Comparison of ENCODE assay signal across 29 mouse cellular contexts in the genomic region with DNA sequence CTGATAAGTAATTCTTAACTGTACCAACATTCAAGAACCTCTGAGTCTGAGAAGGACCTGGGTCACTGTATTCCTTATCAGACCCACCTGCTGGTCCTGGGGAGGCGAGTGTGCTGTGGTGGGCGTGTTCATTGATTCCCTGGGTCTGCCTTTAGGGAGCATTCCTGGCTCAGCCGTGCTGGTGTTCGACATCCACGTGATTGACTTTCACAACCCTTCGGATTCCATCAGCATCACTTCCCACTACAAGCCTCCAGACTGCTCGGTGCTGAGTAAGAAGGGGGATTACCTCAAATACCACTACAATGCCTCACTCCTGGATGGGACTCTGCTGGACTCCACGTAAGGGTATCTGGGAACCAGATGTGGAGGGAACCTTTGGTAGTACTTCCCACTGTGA. TPM values are rescaled to one million over a fixed set of nuclear protein-coding genes. Genes with fewer than 3 reads are reported as not detected.
A peak's percentile ranks its signal among the peaks of the same experiment; 100 is the strongest.
DNase-seq lines count a peak whose midpoint lies in the region; ATAC-seq and TF ChIP-seq lines count a peak whose summit lies in the region.
"Had no signal": no experiment of that assay in that cellular context is flagged by ENCODE, and none has a peak within 500 bp of the region (broad histone marks: within the 10 kb centered on the region; RNA-seq: fewer than 3 reads in every experiment).

No protein-coding gene starts in this region.

- no peak overlapping the region for H3K4me3 ChIP-seq in heart, embryonic 10.5 days
- H3K4me3 ChIP-seq in liver, embryonic 15.5 days (replicated peaks) = no peak overlapping the region
- H3K4me3 ChIP-seq in stomach, postnatal 0 days (ENCODE audit: low read depth, low read length) = no peak overlapping the region
- H3K4me3 ChIP-seq: embryonic facial prominence, embryonic 15.5 days; forebrain, embryonic 10.5 days; hindbrain, embryonic 12.5 days; megakaryocyte, embryonic 14.5 days; midbrain, embryonic 15.5 days; myocyte; neural tube, embryonic 15.5 days had no signal

- H3K36me3 ChIP-seq in heart, embryonic 10.5 days = peaks cover 29% of the 10 kb centered on the region
- H3K36me3 ChIP-seq in liver, embryonic 15.5 days (replicated peaks) = no peaks in the 10 kb centered on the region
- H3K36me3 ChIP-seq in stomach, postnatal 0 days (ENCODE audit: control insufficient read depth, insufficient read depth, low read length) = no peaks in the 10 kb centered on the region; the same call in 1 of the 2 replicates
- H3K36me3 ChIP-seq: hindbrain, embryonic 12.5 days; midbrain, embryonic 15.5 days; neural tube, embryonic 15.5 days had no signal

- 0 out of 2 replicates have a peak, but pooled peaks have one; percentile 54 for ATAC-seq in liver, embryonic 15.5 days (ENCODE audit: insufficient read depth)
- no peak; the same call in 1 of the 2 replicates for ATAC-seq in stomach, postnatal 0 days (ENCODE audit: low FRiP score, low TSS enrichment)
- ATAC-seq: activated CD4-positive, CD25-positive, alpha-beta regulatory T cell, adult 4 months; CD4-positive, CD25-positive, alpha-beta regulatory T cell, adult 4 months; forebrain, postnatal 0 days; midbrain, embryonic 15.5 days had no signal

- no peaks in the 10 kb centered on the region for H3K9me3 ChIP-seq in heart, embryonic 10.5 days
- H3K9me3 ChIP-seq in liver, embryonic 15.5 days (replicated peaks) = no peaks in the 10 kb centered on the region
- H3K9me3 ChIP-seq in stomach, postnatal 0 days (ENCODE audit: control insufficient read depth, low read length) = no peaks in the 10 kb centered on the region
- H3K9me3 ChIP-seq: embryonic facial prominence, embryonic 15.5 days; forebrain, embryonic 10.5 days; hindbrain, embryonic 12.5 days; megakaryocyte, embryonic 14.5 days; midbrain, embryonic 15.5 days; neural tube, embryonic 15.5 days had no signal

- no peaks in the 10 kb centered on the region for H3K27me3 ChIP-seq in heart, embryonic 10.5 days (ENCODE audit: insufficient read depth, poor library complexity, severe bottlenecking)
- no peaks in the 10 kb centered on the region for H3K27me3 ChIP-seq in liver, embryonic 15.5 days
- H3K27me3 ChIP-seq in stomach, postnatal 0 days (ENCODE audit: control insufficient read depth, insufficient read depth, low read length) = no peaks in the 10 kb centered on the region
- H3K27me3 ChIP-seq: embryonic facial prominence, embryonic 15.5 days; hindbrain, embryonic 12.5 days; megakaryocyte, embryonic 14.5 days; midbrain, embryonic 15.5 days; neural tube, embryonic 15.5 days had no signal

- TF ChIP-seq CTCF in stomach, postnatal 0 days (IDR thresholded peaks at IDR 0.05; ENCODE audit: low read depth) = no peak

- H3K4me1 ChIP-seq in heart, embryonic 10.5 days = peaks cover 16% of the 10 kb centered on the region
- H3K4me1 ChIP-seq in liver, embryonic 15.5 days (replicated peaks) = peaks cover 30% of the 10 kb centered on the region
- H3K4me1 ChIP-seq in stomach, postnatal 0 days (replicated peaks; ENCODE audit: control insufficient read depth, insufficient read depth) = 0 out of 2 replicates have a peak, but pooled peaks cover 3% of the 10 kb centered on the region
- H3K4me1 ChIP-seq: embryonic facial prominence, embryonic 15.5 days; forebrain, embryonic 10.5 days; hindbrain, embryonic 12.5 days; midbrain, embryonic 15.5 days; neural tube, embryonic 15.5 days had no signal

- no peak overlapping the region for H3K4me2 ChIP-seq in liver, embryonic 15.5 days
- H3K4me2 ChIP-seq in stomach, postnatal 0 days (replicated peaks; ENCODE audit: low read depth) = no peak overlapping the region
- H3K4me2 ChIP-seq: embryonic facial prominence, embryonic 15.5 days; heart, embryonic 11.5 days; hindbrain, embryonic 12.5 days; midbrain, embryonic 15.5 days; neural tube, embryonic 15.5 days had no signal

- TF ChIP-seq EP300 in stomach, postnatal 0 days (optimal IDR thresholded peaks at IDR 0.05) = no peak

- WGBS in heart, embryonic 10.5 days = 61% methylated on average over 8 of the region's 8 CpGs
- WGBS in liver, embryonic 15.5 days (ENCODE audit: insufficient replicate concordance) = 54% methylated on average over 8 of the region's 8 CpGs
- 59% methylated on average over 8 of the region's 8 CpGs for WGBS in stomach, postnatal 0 days

- peak; percentile 80 for DNase-seq in heart, embryonic 10.5 days (ENCODE audit: low spot score)
- no peak for DNase-seq in heart, adult 8-10 months (ENCODE audit: low spot score)
- DNase-seq in R1 (ENCODE audit: low read depth, low spot score) = peak; percentile 65
- peak; percentile 38 for DNase-seq in stomach, postnatal 0 days (ENCODE audit: low spot score)
- DNase-seq in adrenal gland, postnatal 10 days = no peak
- DNase-seq in layer of hippocampus, postnatal 14 days (ENCODE audit: low spot score in 2 of 2) = no peak
- DNase-seq: adrenal gland, postnatal 25 days; cerebellum, adult 18-20 months; cerebellum, postnatal 25 days; forebrain, postnatal 0 days; gastrocnemius, postnatal 36 days; heart, postnatal 14 days; kidney, postnatal 4 days; layer of hippocampus, adult 9-11 months; lung, postnatal 10 days; right cerebral cortex, postnatal 25 days; thymus, postnatal 14 days had no signal

- no peak overlapping the region for H3K9ac ChIP-seq in liver, embryonic 15.5 days
- no peak overlapping the region for H3K9ac ChIP-seq in stomach, postnatal 0 days (ENCODE audit: low read length)
- H3K9ac ChIP-seq: embryonic facial prominence, embryonic 15.5 days; forebrain, postnatal 0 days; hindbrain, embryonic 12.5 days; midbrain, embryonic 15.5 days; neural tube, embryonic 15.5 days had no signal

- no peak overlapping the region for H3K27ac ChIP-seq in heart, embryonic 10.5 days
- H3K27ac ChIP-seq in liver, embryonic 15.5 days (replicated peaks) = no peak overlapping the region
- no peak overlapping the region for H3K27ac ChIP-seq in stomach, postnatal 0 days (replicated peaks)
- H3K27ac ChIP-seq: embryonic facial prominence, embryonic 15.5 days; forebrain, embryonic 10.5 days; hindbrain, embryonic 12.5 days; midbrain, embryonic 15.5 days; neural tube, embryonic 15.5 days had no signal

RNA-seq across cellular contexts. Expression of gene Fkbp9, which starts 36.7 kb away (rescaled TPM):
- polyA plus RNA-seq in heart, embryonic 10.5 days (2016; fragmentation: Nextera tagmentation; extraction: Ambion mirVana) = 122 and 142 TPM in 2 replicates
- 10 to 100 TPM; 86.6 to 95.2 (median 88.9) TPM for total RNA-seq in heart, adult 8-10 months (2022)
- 23.7 and 24.3 TPM in 2 replicates for polyA plus RNA-seq in liver, embryonic 15.5 days (2015; fragmentation: Nextera tagmentation; extraction: Ambion mirVana)
- 80.5 and 85.8 TPM in 2 replicates for polyA plus RNA-seq in stomach, postnatal 0 days (2015; fragmentation: Nextera tagmentation; extraction: Ambion mirVana)
- total RNA-seq in adrenal gland, postnatal 10 days (2021) = 10 to 100 TPM; 92.6 to 92.7 TPM
- total RNA-seq in layer of hippocampus, postnatal 14 days (2021) = 10 to 100 TPM; 34.7 to 38.7 TPM
- polyA plus RNA-seq: activated CD4-positive, CD25-positive, alpha-beta regulatory T cell, adult 4 months; CD4-positive, CD25-positive, alpha-beta regulatory T cell, adult 4 months had no signal

RNA-seq across cellular contexts. Expression of gene Nt5c3, which starts 55.2 kb away (rescaled TPM):
- polyA plus RNA-seq in heart, embryonic 10.5 days (2016; fragmentation: Nextera tagmentation; extraction: Ambion mirVana) = 74.1 and 75.4 TPM in 2 replicates
- 10 to 100 TPM; 71.9 to 85.2 (median 79.4) TPM for total RNA-seq in heart, adult 8-10 months (2022)
- 234 and 240 TPM in 2 replicates for polyA plus RNA-seq in liver, embryonic 15.5 days (2015; fragmentation: Nextera tagmentation; extraction: Ambion mirVana)
- 123 and 124 TPM in 2 replicates for polyA plus RNA-seq in stomach, postnatal 0 days (2015; fragmentation: Nextera tagmentation; extraction: Ambion mirVana)
- total RNA-seq in adrenal gland, postnatal 10 days (2021) = 10 to 100 TPM; 24.8 to 29.0 TPM
- total RNA-seq in layer of hippocampus, postnatal 14 days (2021) = 10 to 100 TPM; 43.0 to 43.5 TPM

RNA-seq across cellular contexts. Expression of gene Vmn1r4, which starts 55.2 kb away (rescaled TPM):
- polyA plus RNA-seq in heart, embryonic 10.5 days (2016; fragmentation: Nextera tagmentation; extraction: Ambion mirVana) = 0.13 and 0.16 TPM in 2 replicates
- under 1 TPM in 1 of 4 experiments, not detected in 3; 0.22 TPM for total RNA-seq in heart, adult 8-10 months (2022)
- polyA plus RNA-seq in liver, embryonic 15.5 days (2015; fragmentation: Nextera tagmentation; extraction: Ambion mirVana) = 0.15 and 0.16 TPM in 2 replicates
- 0.12 and 0.29 TPM in 2 replicates for polyA plus RNA-seq in stomach, postnatal 0 days (2015; fragmentation: Nextera tagmentation; extraction: Ambion mirVana)
- under 1 TPM; 0.30 to 0.36 TPM for total RNA-seq in adrenal gland, postnatal 10 days (2021)
- total RNA-seq in layer of hippocampus, postnatal 14 days (2021) = under 1 TPM; 0.21 to 0.31 TPM
- polyA plus RNA-seq: activated CD4-positive, CD25-positive, alpha-beta regulatory T cell, adult 4 months; liver, adult 2 months had no signal

Comparison
In these comparisons a context has a peak if more than half of its experiments do, and no peak if none do; other contexts are left out.
1. DNase-seq: peak in heart, embryonic 10.5 days (single experiment), R1 (single experiment) and stomach, postnatal 0 days (single experiment); none in heart, adult 8-10 months (single experiment), adrenal gland, postnatal 10 days (single experiment) and layer of hippocampus, postnatal 14 days (0 of 2).